Mouse (Mus musculus) adipocyte (in vitro differentiated cells): ENCODE measurements around the gene Nup214.

Experiments used
- DNase-seq: peaks from one replicate; pipeline ENCODE4 v3.0.0-alpha.2; 2016; ENCODE audit warnings: low spot score

Gene Nup214

GRCm38 (mm10) chr2:32102944-32103343 is 128.7 kb downstream of the Nup214 start:
- DNase-seq = no peak

GRCm38 (mm10) chr2:32103557-32103956 is 129.3 kb downstream of the Nup214 start:
- DNase-seq = no peak
